Mouse (Mus musculus) spleen, postnatal 36 days (tissue): ENCODE results near the gene Gng12.

Source experiments
- DNase-seq, 2 experiments: peaks; one replicate each; pipeline ENCODE4 v3.0.0; 2022; ENCODE audit warnings: low spot score in 2 of 2, mixed read lengths in 1 of 2

Gng12 gene

DNA sequence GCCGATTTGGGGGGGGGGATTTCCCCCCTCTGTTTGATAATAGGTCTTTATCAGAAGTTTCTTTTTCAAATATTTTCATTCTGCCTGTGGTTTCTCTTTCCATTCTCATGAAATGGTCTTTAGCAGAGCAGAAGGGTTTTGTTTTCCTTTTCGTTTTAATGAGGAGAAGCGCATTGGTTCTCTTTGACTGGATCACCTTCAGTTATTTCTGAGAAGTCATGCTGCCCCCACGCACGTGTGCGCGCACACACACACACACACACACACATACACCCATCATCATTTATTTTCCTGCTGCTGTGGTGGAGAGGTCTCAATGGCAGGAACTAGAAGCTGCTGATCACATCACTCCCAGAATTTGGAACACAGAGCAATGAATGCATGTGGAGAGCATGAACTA, 20.8 kb downstream of the Gng12 start:
- no peak for DNase-seq

DNA sequence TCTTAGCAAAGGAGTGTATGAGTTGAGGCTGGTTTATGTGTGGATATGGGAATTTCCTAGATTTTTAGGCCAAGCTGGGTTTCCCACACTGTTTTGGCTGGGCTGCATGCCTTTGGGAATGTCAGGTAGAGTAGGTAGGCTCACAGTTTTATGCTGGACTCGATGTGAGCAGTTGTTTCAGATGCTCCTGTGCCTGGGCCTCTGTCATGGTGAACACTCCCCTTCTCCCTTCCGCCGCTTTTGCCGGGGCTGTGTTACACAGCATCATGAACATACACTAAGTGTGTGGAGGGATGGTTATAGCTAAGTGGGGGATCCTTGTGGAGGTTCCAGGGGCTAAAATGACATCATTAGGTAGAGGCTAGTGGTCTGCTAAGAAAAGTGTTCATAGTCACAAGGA, 24.6 kb downstream of the Gng12 start:
- DNase-seq, result no peak

DNA sequence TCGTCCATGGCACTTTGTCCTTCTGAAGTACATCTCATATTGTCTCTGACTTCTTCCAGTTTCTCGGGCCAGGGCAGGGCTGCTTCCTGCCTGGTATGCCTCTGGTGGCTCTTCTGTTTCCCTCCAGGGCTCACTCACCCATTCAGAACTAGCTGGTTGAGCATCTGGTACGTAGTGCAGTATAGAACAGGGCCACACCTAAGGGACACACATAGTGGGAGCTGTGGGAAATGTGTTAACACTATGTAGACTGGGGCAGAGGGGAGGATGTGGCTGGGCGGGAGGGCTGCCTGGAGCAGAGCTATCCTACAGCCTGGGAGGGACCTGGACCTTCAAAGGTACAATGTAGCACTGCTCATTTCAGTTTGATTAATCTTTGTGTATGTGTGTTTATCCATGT, 25.6 kb downstream of the Gng12 start:
- DNase-seq, result no peak

DNA sequence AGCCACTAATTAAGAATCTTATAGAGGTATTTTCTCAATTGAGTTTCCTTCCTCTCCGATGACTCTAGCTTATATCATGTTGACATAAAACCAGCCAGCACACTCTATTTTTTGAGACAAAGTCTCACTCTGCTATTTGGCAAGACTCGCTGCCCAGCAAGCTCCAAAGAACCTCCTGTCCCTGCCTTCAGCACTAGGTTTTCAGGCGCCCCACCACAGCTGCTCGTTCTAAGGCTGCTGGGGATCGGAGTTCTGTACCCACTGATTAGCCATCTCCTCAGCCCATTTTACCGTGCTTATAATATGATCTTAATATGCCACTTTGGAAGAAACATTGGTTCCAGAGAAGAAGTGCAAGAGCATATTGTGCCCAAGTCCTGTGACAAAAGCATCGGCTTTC, 26.3 kb downstream of the Gng12 start:
- no peak for DNase-seq

DNA sequence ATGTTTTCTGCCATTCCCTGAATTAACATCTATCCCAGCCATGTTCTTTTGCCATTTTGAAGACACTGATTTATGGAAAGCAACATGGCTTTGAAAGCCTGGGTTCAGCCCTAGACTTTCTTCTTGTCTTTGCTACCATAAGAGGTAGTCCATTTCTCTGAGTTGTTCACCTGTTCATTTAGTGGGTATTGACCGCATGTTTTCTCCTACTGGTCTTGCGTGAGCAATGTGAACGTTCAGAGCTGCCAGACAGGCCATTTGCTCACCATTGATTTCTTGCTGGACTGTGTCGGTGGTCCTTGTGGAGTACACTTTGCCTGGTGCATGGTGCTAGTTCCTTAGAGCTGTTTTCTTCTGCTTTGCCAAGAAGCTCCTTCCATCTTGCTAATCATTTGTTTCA, 27.7 kb downstream of the Gng12 start:
- no peak for DNase-seq

DNA sequence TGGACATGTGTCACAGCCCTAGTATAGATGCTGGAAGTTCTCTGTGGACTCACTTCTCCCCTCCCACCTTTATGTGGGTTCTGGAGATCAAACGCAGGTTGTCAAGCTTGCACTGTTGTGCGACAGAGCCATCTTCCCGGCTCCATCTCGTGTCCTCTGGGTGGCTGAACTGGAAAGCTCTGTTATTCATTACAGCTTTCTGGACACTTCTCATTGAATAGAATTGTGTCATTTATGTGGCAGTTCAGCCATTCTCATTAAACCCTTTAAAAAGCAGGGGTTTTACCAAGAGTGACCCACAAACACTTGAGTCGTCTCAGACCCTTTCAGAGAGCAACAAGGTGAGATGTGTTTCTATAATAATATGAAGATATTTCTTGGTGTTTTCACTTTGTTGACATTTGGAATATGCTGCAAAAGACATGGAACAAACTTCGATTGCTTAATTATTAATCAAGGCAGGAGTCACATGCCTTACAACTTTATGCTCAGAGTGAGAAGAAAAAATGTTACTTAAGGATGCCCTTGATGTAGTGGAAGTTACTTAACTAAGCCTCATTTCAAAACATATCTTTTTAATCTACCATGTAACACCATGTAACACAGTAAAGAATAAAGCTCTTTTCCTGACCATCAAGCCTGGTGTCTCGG, 28.2 kb downstream of the Gng12 start:
- DNase-seq, result no peak

DNA sequence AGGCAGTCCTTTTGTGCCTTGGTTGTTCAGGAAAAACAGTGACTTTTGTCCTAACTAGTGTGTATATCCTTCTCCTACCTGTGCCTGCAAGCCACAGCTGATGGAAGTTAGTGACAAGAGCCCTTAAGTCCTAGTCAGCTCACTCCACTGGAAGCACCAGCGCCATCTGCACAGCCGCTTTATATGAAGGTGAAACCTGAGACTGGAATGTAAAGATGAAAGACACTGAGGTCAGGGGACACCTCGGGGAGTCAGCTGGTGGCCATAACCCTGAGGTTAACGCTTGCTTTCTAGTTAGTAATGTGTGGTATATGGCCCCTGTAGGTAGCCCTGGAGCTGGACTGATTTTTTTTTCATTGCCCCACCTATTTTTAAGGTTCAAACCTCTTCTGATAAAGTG, 30.1 kb downstream of the Gng12 start:
- DNase-seq, result no peak

DNA sequence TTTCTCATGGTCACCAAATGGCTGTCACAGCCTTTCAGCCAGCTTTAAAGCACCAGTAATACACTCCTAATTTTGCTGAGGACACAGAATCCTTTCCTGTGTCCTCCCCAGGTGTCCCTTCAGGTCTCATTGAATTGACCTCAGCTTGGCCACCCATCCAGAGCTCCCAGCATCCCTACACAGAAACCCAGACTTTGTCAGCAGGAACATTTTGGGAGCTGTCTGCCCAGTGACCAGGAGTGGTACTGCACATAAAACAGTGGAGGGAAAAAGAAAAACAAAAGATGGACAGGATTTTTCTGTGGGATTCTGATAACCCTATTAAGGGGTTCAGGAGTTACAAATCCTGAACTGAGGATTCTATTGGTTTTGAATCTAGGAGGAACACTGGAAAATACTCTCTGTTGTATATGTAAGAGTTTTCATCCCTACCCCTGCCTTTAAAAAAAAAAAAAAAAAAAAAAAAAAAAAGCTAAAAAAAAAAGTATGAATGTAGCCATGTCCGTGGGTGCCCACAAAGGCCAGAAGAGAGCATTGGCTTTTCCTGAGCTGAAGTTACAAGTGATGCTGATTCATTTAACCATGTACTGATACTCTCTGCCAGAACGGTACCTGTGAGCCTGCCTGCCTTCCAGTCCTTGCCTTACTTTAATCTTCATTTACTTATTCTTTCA, 32.9 kb downstream of the Gng12 start:
- DNase-seq, result no peak

DNA sequence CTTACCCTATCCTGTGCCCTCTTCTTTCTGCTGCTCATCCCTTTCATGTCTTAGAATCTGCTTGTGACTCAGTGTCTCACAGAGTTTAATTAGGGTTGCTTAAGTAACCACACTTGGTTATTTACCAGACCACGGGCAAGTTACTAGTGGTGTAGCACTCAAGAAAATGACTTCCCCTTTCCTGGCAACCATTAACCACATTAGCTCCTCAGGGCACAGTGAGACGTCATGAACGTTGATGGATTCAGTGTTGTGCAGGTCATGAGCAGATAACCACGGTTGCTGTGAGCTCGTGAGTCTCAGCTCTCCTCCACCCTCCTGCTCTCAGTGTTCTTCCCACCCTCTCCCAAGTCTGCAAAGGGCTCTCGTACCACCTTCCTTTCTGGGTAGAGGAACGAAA, 33.5 kb downstream of the Gng12 start:
- DNase-seq, result peak; percentile 45 to 53

DNA sequence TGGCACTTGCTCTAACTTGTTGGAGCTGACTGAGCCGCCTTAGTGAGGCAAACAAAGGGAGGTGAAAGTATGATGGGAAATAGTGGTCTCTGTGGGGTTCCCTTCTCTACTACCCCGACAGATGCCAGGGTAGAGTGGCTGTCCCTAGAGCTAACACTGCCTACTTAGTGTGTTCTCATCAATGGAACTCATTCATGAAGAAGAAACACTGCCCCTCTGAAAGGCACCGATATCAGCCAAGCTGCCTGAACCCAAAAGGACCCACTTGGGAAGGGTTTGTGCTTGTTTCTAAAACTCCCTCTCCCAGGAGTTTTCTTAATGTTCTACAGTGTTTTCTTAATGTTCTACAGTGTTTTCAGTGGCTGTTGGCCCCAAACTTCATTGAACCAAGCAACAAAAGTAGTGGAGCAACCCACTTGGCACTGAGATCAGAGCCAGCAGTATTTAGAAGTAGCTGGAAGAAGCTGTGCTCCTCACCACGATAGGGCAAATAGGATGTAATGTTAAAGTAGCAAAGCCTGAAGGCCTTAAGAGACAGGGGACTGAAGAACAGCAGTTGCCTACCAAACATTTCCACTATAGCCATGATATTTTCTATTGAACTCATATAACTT, 36.1 kb downstream of the Gng12 start:
- DNase-seq, result no peak

DNA sequence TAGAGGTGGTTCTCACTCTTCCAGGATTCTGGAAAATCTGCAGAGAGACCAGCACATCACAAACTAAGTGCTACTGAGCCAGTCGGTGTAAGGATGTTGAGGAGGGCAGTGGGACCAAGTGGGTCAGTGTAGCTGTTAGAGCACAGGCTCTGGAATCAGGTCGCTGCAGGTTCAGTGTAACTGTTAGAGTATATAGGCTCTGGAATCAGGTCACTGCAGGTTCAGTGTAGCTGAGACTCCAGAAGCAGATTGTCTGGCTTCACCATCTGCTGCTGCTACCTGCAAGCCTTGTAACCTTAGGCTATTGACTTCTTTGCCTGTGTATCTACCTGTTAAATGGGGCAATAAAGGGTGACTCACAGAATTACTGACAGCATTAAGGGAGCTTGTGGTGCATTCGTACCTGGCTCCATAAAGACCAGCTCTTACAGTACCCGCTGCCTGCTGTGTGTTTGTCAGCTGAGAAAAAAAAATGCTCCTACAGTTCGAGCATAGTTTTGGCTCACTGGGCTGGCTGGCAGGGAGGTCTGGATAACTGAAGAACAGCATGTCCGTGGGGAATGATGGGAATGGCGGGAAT, 44.5 kb downstream of the Gng12 start:
- DNase-seq, result no peak

DNA sequence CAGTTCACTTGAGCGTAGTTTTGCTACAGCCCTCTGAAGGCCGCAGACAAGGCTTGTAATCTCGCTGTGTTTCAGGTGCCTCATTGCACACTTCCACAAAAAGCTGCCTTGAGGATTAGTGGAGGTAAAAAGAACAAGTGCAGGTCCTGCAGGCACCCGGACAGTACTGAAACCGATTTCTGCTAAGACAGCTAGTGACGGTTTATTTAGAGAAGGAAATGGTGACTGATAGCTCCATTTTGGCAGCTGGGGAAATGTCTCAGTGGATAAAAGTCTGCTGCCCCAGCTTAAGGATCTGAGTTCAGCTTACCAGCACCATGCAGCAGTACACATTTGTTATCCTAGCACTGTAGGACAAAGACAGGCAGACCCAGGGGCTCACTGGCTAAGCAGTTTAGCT, 45.6 kb downstream of the Gng12 start:
- DNase-seq, result no peak

DNA sequence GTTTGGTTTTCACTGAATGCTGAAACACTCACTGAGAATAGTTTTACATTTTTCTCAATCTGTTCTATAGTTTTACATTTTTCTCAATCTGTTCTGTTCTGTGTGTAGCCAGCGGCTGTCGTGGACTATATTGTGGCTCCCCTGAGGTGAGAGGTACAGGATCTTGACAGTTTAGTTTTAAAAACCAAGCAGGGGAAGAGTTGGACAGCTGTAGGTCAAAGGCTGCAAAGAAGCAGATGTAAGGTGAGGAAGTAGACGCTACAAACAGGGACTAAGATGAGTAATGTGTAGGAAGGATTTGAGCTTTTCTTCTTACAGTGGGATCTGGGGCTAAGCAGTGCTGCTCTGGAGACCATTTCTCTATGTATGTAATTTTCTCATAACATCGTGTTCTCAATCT, 46.6 kb downstream of the Gng12 start:
- no peak for DNase-seq

DNA sequence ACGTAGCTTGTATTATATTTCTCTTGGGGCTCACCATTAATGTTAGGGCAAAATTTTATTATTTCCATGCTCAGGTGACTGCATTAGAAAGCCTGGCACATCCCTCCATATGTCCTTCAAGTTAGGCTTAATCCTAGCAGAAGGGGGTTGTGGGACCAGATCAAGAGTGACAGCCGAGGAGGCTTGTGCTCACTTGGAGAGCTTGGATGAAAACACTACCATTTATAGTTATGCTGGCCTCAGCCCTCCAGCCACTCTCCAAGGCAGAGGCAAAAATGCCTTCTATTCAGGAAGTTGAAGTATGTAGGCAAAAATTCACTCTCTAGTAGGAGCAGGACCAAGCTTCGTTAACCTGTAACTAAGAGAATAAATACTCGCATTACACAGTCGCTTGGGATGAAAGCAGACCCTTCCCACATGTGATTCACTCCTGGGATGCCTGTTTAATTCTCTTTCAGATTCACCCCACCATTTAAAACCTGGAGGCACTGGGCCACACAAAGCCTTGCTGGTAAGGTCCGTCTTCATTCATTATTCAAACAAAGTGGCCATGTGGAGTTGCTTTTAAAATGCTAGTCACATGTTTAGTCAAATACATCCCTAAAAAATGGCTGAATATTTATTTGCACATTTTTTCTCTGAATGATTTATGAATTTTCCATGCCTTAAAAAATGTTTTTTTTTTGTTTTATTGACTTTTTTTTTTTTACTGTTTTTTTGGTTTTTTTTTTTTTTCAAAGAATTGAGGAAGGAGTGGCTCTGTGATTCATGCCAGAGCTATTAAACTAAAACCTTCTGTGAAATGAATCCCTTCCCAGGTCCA, 47.4 kb downstream of the Gng12 start:
- no peak for DNase-seq

DNA sequence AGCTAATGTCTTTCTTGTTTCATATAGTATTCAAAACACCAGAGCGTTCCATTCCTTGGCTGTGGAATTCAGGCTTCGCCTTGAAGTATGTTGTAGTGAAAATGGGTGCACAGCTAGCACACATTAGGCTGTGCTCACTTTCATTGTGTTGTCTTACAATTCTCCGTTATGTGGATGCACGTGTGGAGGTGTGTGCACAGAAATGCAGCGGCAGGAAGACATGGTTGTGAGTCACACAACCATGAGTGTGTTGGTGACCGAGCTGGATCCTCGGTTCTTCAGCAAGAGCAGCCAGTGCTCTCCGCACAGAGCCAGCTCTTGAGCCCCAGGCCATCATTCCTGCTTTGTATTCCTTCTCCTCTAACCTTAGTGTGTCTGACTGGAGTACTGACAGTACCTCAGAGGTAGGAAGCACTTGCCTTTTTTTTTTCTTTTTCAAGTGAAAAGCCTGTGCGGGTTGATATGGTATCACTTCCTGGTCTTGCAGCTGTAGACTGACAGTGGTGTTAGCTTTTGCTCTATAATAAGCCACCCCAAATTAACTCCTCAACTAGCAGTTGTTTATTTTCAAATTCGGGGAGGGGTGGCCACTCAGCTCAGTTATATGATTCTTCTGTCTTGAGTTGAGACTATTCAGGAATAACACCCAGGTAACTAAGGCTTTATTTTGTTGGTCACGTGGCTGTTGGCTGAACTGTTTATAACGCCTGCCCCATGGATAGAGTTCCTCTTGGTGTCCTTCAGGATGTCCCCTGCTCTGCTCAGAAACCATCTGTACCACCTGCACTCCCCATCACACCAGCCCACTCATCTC, 48.2 kb downstream of the Gng12 start:
- peak; percentile 35 to 38 for DNase-seq

DNA sequence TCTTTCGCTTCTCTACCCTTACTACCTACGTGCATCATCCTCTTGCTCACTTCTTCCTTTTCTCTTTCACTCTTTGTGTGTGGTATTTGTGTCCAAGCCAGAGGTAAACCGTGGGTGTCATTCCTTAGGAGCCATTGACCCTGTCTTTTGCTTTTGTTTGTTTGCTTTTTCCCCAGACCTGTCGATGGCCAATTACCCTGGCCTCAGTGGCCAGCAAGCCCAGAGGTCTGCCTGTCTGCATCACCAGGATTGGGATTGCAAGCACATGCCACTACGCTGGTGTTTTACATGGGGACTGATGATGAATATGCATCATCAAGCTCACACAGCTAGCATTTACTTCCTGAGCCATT, 48.8 kb downstream of the Gng12 start:
- DNase-seq, result peak; percentile 12 to 27

DNA sequence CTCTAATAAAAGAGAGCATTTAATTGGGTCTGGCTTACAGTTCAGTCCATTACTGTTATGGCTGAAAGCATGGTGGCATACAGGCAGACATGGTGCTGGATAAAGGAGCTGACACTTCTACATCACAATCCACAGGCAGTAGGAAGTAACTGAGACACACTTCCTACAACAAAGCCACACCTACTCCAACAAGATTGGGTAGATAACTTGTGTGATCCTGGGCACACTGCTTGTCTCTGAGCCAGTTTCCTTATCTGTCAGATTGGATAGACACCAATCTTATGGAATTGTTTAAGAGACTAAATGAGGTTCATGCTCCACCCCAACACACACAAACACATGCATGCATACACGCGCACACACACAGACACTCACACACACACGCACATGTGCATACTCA, 51.9 kb downstream of the Gng12 start:
- DNase-seq, result no peak

DNA sequence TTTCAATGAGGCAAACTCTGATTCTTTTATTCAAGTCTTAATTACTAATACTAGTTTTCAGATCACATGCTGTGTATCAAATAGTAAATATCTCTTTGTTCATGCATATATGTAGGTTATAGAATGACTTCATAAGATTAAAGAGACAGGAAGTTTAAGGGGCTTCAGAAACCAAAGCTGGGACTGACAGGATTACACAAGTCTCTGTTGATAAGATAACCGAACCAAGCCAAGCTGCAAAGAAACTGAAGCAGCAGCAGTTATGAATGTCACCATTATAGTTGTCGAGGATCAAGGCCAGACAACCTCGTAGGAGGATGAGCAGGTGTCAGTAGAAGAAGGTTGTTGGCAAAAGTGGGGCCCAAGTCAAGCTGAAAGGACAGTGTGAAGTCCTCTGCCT, 52.7 kb downstream of the Gng12 start:
- no peak for DNase-seq

DNA sequence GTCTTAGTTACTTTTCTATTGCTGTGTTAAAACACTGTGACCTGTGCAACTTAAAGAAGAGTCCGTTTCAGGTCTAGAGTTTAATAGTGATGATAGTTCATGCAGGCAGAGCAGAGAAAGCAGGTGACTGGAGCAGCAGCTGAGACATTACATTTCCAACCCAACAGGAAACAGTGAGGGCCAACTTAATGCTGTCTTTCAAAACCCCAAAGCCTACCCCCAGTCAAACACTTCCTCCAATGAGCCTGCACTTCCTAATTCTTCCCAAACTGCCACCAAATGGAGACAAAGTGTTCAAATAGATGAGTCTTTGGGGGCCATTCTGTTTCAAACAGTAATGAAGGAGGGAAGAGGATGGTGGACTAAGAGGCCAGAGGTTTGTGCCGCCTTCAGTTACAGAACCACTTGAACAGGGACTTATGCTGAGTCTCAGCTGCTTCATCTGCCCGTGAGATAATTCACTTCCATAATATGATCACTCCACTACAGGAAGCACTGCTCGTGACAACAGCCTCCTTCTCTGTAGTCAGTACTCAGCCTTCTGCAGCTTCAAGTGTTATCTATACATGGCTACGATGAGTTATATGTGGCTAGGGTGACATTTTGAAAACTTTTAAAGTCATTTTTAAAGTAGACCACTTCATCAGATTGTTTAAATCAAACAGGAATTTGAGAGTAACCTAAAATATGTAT, 55.7 kb downstream of the Gng12 start:
- no peak for DNase-seq

DNA sequence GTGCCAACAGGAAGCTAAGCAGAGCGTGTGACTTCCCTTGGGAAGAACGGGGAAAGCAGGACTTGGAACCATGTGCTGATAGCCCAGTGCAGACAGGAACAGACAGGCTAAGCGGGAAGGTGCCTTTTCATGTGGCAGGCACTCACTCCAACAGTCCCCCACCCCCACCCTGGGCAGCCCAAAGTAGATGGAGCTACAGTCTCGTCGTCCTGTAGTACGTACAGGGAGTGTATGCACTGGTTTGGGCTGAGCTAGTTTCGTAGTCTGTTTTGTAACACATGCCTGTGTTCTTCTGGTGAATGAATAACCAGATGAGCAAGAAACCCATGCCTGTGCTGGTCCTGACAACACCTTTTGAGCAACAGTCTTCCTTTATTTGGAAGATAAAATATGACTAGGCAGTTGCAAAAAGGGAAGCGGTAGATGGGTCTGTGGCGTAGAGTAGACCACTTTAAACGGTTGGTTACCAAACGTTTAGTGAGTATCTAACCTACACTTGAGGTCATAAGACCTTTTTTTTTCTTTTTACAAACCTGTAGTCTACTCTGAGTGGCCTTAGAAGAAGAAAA, 57.8 kb downstream of the Gng12 start:
- no peak for DNase-seq
